Mouse (Mus musculus): ENCODE data around the gene Efhd1.

The Efhd1 gene

DNA sequence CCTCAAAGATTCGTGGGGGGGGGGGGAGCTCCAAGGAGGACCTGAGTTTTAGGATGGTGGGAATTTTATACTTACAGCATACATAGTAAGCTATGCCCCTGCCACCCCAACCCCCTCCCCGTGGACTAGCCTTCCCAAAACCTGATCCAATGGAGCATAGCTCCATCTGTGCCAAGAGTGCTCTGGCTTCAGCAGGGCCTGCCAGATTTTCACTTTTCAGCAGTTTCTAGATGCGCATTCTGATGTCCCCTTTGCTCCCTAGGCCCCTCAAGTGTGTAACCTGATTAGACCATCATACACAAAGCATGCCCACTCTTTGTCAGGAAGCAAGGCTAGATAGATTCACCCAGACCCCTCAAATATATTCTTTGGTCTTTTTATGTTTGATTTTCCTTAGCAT lies 6.0 kb downstream of the Efhd1 start:
- DNase-seq (ENCODE audit: low spot score): peak; percentile 58

GRCm38 (mm10) chr1:87270641-87271467 lies 6.7 kb downstream of the Efhd1 start:
- peak; percentile 59 for DNase-seq (ENCODE audit: low spot score)

DNA sequence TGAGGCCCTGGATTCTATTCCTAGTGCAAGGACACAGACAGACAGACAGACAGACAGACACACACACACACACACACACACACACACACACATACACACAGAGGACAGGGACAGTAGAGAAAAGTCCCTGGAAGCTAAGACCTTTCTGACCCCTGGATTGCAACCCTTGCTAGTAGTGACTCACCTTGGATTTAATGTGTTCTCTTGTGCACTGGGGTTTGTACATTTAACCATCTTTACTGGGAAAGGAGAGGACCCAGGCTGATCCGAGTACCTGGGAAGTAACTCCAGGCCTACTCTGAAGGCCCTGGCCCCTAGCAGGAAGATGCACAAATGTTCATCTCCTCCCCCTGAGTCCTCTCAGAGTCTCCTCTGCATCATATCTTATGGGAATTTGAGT lies 7.4 kb downstream of the Efhd1 start:
- no peak for DNase-seq (ENCODE audit: low spot score)

- no peak for DNase-seq (ENCODE audit: low spot score)
Observed at GRCm38 (mm10) chr1:87272462-87272861, 8.3 kb downstream of the Efhd1 start.

- no peak for DNase-seq (ENCODE audit: low spot score)
Observed at GRCm38 (mm10) chr1:87273514-87273942, 9.4 kb downstream of the Efhd1 start.

- DNase-seq (ENCODE audit: low spot score): no peak
Observed at GRCm38 (mm10) chr1:87274134-87274533, 10.0 kb downstream of the Efhd1 start.

GRCm38 (mm10) chr1:87275151-87275550 lies 11.0 kb downstream of the Efhd1 start:
- DNase-seq (ENCODE audit: low spot score): no peak

DNA sequence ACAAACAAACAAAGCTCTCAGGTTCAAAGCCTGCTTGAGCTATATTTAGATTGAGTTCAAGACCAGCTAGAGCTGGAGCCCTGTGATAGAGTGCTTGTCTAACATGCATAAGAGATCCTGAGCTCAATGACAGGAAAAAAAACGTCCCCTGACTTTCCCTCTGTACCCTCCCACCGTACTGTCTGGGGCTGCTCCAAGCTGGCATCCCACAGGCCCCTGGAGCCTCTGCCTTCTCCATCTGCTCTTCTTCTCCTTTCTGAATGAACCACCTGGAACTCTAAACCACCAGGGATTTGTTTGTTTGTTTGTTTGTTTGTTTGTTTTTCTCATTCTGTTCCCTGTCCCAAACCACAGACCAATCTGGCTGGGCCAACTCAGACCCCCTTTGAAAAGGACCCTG lies 11.9 kb downstream of the Efhd1 start:
- DNase-seq (ENCODE audit: low spot score): no peak

DNA sequence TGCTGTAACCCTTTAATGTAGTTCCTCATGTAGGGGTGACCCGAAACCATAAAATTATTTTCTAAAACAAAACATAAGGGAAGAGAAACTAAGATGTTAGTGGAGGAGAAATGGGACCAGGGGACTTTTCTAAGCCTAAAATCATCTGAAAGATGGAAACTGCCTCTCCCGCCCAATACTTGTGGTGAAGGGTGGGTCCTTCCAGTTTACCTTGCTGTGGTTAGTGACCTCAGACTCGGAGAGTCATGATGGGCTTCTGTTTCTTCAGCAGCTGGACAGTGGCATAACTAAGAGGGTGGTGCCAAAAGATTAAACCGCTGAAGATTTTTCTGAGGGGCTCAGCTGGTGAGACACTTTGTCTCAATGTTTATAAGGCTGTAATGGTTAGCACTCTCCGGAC lies 16.1 kb downstream of the Efhd1 start:
- DNase-seq (ENCODE audit: low spot score): no peak

GRCm38 (mm10) chr1:87281599-87282412 lies 17.6 kb downstream of the Efhd1 start:
- DNase-seq (ENCODE audit: low spot score): peak; percentile 28

DNA sequence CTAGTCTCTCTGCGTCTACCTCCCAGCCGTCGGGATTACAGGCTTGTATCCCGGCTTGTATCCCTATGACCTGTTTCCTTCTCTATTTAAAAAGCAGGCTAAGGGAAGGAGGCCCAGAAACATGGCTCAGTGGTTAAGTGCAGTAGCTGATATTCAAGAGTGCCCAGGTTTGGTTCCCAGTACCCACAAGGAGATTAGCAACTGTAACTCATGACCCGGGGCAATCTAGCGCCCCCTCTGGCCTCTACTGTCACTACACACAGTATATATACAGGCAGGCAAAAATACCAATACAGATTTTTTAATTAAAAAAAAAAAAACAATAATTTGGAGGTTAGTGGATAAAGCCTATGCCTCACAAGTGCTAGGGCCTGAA lies 18.2 kb downstream of the Efhd1 start:
- DNase-seq (ENCODE audit: low spot score): no peak

GRCm38 (mm10) chr1:87283410-87283960 lies 19.3 kb downstream of the Efhd1 start:
- no peak for DNase-seq (ENCODE audit: low spot score)

- DNase-seq (ENCODE audit: low spot score): no peak
Observed at GRCm38 (mm10) chr1:87287105-87287504, 22.9 kb downstream of the Efhd1 start.

DNA sequence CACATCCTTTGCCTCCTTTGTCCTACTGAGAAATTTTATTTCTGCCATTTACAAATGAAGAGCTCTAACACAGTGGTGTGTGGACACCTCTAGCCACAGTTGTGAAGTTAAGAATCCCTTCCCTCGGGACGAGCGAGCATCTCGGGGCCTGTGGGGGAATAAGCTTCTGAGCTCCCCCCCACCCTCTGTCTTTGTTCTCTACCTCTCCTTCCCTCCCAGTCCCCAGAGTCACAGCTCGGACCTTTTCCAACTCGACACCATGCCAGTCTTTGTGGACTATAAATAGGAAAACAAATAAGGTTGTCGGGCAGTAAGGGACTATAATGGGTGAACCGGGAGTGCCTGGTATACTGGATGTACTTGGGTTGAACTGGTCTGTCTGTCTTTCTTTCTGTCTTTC lies 27.3 kb downstream of the Efhd1 start:
- DNase-seq (ENCODE audit: low spot score): no peak

- peak; percentile 65 for DNase-seq (ENCODE audit: low spot score)
Observed at GRCm38 (mm10) chr1:87292420-87293190, 28.4 kb downstream of the Efhd1 start.

- no peak for DNase-seq (ENCODE audit: low spot score)
Observed at GRCm38 (mm10) chr1:87294063-87294710, 30.0 kb downstream of the Efhd1 start.

DNA sequence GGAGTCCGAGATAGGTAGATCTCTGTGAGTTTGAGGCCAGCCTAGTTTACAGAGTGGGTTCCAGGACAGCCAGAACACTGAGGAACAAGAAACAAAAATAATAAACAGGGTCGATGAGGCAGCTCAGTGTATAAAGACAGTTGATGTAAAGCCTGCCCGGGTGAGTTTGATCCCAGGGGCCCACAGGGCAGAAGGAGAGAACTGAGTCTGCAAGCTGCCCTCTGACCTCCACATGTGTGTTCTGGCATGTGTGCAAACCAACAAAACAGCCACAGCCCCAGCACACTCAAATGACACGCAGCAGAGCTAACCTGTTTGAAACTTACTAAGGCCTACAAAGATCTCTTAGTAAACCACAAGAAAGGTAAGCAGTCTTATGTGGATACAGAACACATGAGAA lies 30.8 kb downstream of the Efhd1 start:
- no peak for DNase-seq (ENCODE audit: low spot score)

DNA sequence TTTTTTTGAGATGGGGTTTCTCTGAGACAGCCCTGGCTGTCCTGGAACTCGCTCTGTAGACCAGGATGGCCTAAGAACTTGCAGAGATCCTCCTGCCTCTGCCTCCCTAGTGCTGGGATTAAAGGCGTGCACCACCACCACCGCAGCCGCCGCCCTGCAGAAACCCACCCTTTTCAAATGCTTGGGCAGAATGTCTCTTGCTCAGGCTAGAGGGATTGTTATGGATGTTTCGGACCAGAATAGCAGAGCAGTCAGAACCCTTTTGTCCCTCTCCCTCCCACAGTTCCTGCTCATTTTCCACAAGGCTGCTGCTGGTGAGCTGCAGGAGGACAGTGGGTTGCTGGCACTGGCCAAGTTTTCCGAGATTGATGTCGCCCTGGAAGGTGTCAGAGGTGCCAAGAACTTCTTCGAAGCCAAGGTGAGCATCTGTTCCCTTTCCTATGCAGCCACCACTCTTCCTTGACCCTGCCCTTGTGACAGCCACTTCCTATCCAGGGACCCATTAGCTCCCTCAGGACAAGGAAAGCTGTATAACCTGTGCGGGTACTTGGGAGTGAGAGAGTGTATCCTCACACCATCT lies 33.3 kb downstream of the Efhd1 start:
- no peak for DNase-seq (ENCODE audit: low spot score)

DNA sequence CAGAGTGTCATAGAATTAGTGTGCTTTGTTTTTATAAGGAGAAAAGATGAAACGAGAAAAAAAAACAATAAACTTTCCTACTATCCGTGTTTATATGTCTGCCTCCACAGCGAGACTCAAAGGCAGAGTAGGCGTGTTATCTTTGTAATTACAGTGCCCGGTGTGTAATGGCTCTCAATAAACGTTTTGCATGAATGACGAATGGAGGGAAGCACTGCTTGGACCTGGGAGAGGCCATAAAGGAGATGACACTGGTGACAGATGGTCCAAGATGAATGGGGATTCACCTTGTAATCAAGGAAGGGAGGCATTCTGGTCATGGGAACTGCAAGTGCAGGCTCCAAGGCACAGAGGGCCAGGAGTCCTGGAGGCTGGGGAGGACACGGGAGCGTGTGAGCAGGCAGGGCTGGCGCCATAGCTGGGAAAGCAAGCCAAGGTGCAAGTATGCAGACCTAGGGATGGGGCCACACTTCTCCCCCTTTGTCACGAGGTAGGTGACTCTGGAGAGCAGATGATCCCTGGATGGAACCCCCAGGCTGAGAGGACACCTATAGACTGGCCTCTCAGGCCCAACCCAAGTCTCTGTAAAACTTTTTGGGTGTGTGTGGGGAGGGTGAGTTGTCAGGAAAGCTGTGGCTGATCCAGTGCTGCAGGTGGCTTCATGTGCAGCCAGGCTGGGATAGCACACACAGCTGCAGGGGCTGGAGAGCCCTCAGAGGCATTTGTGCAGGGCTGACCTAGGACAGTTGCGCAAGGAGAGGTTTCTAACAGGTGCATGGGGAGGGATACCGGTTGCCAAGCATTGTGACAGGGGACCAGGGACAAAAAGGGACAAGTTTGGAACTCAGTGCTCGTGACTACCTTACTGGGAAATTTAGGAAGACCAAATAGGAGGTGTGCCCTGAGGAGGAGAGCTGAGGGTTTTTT lies 36.5 kb downstream of the Efhd1 start:
- DNase-seq (ENCODE audit: low spot score): no peak

GRCm38 (mm10) chr1:87301971-87302370 lies 37.8 kb downstream of the Efhd1 start:
- no peak for DNase-seq (ENCODE audit: low spot score)

Data from embryo, embryonic 10.5 days (tissue).